Mouse (Mus musculus) testis, adult 2 months (tissue): ENCODE measurements at regions not wholly inside any gene's neighbourhood (a gene's known extent, or its start where the extent isn't known, plus 50 kb on each side); places are given as distances from the start of the nearest gene placed in this dataset.

Source experiments
- CTCF ChIP-seq: fragments of 200-500 bp; IDR thresholded peaks from 2 replicates; pipeline ENCODE4 v1.5.1; 2012; ENCODE audit warnings: low read depth, mild to moderate bottlenecking, inconsistent platforms, low read length, moderate library complexity; ENCODE audit not compliant: control insufficient read depth, insufficient read depth, insufficient replicate concordance
- POLR2A ChIP-seq: fragments of 200-500 bp; IDR thresholded peaks from 2 replicates; pipeline ENCODE4 v1.6.1; 2012; ENCODE audit warnings: low read depth, mild to moderate bottlenecking, inconsistent platforms, low read length, moderate library complexity; ENCODE audit not compliant: control insufficient read depth

GRCm38 (mm10) chr7:40805211-40805610 is 92.9 kb upstream of the Vstm2b start:
- TF ChIP-seq POLR2A, result no peak
- TF ChIP-seq CTCF, result no peak
